Mouse (Mus musculus) myocyte (in vitro differentiated cells): Measurements from ENCODE around the gene Ccdc102a.

Experiments used
- CEBPB ChIP-seq: IDR thresholded peaks from 2 replicates; pipeline ENCODE4 v1.6.1; 2011; ENCODE audit warnings: mild to moderate bottlenecking, moderate library complexity; ENCODE audit not compliant: poor library complexity, insufficient read depth, severe bottlenecking
- E2F4 ChIP-seq: IDR thresholded peaks from one replicate; pipeline ENCODE4 v1.6.1; 2011; ENCODE audit warnings: mild to moderate bottlenecking, control low read depth, moderate library complexity; ENCODE audit not compliant: insufficient read depth
- MYOD1 ChIP-seq, 3 experiments: IDR thresholded peaks; one replicate each; pipeline ENCODE4 v1.6.1; 2011; ENCODE audit warnings: control low read depth in 2 of 3, low read depth in 2 of 3, mild to moderate bottlenecking in 2 of 3, moderate library complexity in 1 of 3; ENCODE audit not compliant: insufficient read length in 2 of 3, control insufficient read depth in 1 of 3
- POLR2A ChIP-seq: IDR thresholded peaks from one replicate; pipeline ENCODE4 v1.6.1; 2011; ENCODE audit warnings: low read depth, mild to moderate bottlenecking, control low read depth, moderate library complexity; ENCODE audit not compliant: insufficient read length
- POLR2AphosphoS2 ChIP-seq: IDR thresholded peaks from one replicate; pipeline ENCODE4 v1.6.1; 2011; ENCODE audit warnings: low read depth, control low read depth; ENCODE audit not compliant: insufficient read length
- TCF12 ChIP-seq: IDR thresholded peaks from one replicate; pipeline ENCODE4 v1.6.1; 2011; ENCODE audit warnings: mild to moderate bottlenecking, control low read depth; ENCODE audit not compliant: poor library complexity, insufficient read depth, severe bottlenecking
- USF1 ChIP-seq: IDR thresholded peaks from one replicate; pipeline ENCODE4 v1.6.1; 2011; ENCODE audit warnings: low read depth, mild to moderate bottlenecking, control low read depth, moderate library complexity

DNA sequence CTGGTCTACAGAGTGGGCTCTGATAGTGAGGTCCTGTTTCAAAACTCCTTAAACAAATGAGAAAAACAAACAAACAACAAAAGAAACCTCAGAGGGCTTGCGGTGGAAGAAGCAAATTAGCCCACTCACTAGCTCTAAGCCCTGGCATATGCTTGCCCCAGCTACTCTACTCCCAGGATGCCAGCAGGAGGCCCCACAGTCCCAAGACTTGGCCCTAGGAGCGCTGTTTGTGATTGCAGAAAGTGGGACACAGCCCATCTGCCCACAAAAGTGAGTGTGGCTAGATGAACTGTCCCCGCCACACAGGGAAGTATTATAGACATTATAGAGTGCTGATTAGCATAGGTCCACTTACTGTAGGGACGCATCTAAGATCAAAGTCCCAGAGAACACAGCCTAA is 30.5 kb upstream of the Ccdc102a start:
- TF ChIP-seq E2F4 (no peak), POLR2A (no peak), POLR2AphosphoS2 (no peak), MYOD1 (IDR thresholded peaks at IDR 0.05; ENCODE audit: control insufficient read depth in 1 of 3, insufficient read length in 2 of 3, low read depth in 2 of 3) (no peak), TCF12 (no peak), USF1 (no peak), CEBPB (no peak)
